Mouse (Mus musculus) gastrocnemius, postnatal 10 days (tissue): ENCODE measurements around the gene Alg5. TPM values are rescaled to one million over a fixed set of nuclear protein-coding genes. Genes with fewer than 3 reads are reported as not detected.

Experiments used
- DNase-seq: peaks from one replicate; pipeline ENCODE4 v3.0.0; 2021; ENCODE audit warnings: mixed read lengths
- total RNA-seq, 2 experiments: library from RNA; stranded (reverse); gene quantifications; 2 replicates each; pipeline ENCODE4 v1.2.3; 2021

Gene Alg5
- total RNA-seq, 2 experiments from 2014 or later = 12.8 to 16.1 TPM

DNA sequence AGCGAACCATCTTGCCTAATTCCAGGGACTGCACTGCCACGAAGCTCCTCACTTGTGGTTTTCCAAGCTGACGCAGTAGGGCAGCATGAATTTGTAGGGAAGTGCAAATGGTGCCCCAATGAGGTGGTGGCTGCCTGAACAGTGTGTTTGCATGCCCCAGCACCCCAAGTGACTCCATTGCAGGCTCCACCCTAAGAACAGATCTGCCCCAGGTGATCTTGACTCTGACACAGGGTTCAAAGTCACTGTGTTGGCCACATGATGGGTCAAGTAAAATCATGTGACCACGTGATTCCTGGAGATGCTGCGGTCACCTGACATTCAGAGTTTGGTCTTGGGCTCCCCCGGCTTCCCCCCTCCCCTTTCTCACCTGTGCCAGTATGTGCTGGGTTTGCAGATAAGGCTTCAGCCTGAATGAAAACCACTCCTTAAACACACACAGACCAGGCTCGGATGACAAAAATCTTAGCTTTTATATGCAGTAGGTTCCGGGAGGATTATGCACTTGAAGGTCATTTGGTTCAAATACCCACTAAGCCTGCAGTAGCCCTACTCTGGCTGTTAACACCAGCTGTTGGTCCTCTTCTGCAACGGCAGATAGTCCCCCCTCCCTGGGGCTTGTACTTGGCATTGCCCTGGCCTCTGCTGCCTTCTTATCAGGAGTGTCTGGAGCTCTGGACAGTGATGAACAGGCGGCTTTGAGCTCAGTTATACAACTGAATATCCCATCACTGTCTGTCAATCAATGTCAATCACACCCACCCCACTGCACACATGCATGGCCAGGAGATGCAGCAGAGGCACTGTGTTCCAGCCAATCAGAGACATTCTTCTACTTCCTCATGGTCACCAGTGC lies 56.7 kb downstream of the Alg5 start:
- DNase-seq = no peak

DNA sequence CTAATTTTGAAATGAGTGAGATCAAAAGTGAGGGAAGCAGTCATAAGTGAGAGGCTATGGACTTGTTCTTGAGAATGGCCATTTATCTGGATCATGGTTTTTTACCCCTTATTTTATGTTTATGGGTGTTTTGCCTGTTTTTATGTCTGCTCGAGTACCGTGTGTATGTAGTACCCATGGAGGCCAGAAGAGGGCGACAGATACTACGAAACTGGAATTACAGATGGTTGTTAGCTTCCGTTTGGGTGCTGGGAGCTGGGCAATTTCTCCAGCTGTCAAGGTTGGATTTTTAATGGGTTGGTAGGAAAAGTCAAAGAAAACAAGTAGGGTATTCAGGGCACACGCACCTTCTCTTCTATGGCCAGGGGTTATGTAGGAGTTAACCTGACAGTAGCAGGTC lies 58.4 kb downstream of the Alg5 start:
- DNase-seq = no peak

DNA sequence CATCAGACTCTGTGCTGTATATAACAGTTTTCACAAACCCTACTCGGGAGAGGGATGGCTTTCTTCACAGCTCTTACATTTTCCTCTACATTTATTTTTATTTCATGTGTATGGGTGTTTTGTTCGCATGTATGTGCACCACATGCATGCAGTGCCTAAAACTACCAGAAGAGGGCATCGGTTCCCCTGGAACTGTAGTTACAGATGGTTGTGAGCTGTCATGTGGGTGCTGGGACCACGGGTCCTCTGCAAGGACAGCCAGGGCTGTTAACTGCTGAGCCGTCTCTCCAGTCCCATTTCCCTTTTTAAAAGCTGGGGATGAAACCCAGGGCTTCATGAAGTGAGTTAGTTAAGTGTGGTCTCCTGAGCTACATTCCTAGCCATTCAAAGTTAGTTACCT lies 60.0 kb downstream of the Alg5 start:
- no peak for DNase-seq

GRCm38 (mm10) chr3:54795806-54796205 lies 60.5 kb downstream of the Alg5 start:
- no peak for DNase-seq

- peak; percentile 49 for DNase-seq
Measured at GRCm38 (mm10) chr3:54797211-54797610, 61.9 kb downstream of the Alg5 start.

Other genes starting within 250 kb of the Alg5 start
- gene Supt20, start 42.7 kb upstream of the Alg5 start, total RNA-seq = 10 to 100 TPM; 25.7 to 26.3 TPM
- not detected for gene Gm21958, start 21.2 kb upstream of the Alg5 start, total RNA-seq
- gene Exosc8, start 146 bp upstream of the Alg5 start, total RNA-seq = 10 to 100 TPM; 13.9 to 23.7 TPM
- gene Smad9, start 20.0 kb downstream of the Alg5 start, total RNA-seq = under 1 TPM; 0.42 to 0.56 TPM
- 10 to 100 TPM; 23.4 to 25.3 TPM for gene Rfxap, start 72.3 kb downstream of the Alg5 start, total RNA-seq
- under 1 TPM; 0.07 to 0.11 TPM for gene Sertm1, start 180.3 kb downstream of the Alg5 start, total RNA-seq